Mouse (Mus musculus) spleen, postnatal 10 days (tissue): ENCODE results near the gene Stk11ip.

Experiments used
- DNase-seq, 2 experiments: peaks; one replicate each; pipeline ENCODE4 v3.0.0; 2021 to 2022; ENCODE audit warnings: low spot score in 2 of 2

Gene Stk11ip

GRCm38 (mm10) chr1:75521321-75522031 is at the start of gene Stk11ip:
Stk11ip (plus strand) TSS chr1:75521529.
- peak; percentile 83 to 94 for DNase-seq

DNA sequence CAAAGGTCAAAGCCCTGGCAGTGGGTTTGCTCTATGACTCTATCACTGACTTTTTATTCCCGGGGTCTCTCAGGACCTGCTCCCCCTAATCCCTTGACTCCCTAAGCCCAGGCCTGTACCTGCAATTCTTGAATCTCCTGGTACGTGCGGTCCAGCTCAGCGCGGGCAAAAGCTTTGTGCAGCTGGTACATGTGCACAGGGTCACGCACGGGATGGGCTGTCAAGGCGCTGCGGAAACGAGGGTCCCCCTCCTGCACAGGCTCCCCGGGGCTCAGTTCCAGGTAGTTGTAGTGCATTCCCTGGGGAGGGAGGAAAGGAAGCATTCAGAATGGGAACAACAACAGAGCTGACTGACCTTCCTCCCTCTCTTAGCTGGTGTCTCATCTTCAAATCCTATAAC is 44.9 kb upstream of the Stk11ip start:
- DNase-seq = no peak

DNA sequence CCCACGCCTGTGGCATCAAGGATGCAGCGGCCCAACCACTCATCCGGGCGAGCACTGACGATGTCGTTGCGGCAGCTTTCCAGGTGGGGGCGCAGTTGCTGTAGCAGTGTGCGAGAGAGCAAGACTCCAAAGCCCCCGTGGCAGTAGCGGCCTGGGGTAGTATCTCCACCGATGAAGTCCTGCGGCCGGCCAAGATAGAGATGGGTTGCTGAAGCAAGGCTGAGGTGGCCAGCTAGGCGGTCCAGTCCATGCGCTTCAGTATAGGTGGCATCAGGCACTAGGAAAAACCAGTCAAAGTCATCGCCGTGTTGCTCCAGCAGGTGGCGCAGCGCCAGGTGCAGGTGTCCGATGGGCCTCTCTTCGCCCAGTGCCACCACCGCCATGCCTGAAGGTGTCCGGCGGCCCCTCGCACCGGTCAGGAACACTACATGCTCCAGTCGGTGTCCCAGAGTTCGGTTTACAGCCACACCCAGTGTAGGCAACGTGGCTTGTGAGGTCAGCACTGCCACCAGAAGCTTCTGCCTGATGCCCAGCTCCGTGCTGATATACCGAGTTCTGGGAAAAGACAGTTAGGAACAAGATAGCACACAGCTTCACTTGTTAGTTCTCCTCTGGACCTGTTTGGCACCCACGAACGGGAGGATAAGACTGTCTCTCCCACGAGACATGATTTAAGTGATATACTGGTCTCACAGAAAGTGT is 43.9 kb upstream of the Stk11ip start:
- peak; percentile 75 to 85 for DNase-seq

GRCm38 (mm10) chr1:75477966-75478290 is 43.4 kb upstream of the Stk11ip start:
- DNase-seq = no peak

DNA sequence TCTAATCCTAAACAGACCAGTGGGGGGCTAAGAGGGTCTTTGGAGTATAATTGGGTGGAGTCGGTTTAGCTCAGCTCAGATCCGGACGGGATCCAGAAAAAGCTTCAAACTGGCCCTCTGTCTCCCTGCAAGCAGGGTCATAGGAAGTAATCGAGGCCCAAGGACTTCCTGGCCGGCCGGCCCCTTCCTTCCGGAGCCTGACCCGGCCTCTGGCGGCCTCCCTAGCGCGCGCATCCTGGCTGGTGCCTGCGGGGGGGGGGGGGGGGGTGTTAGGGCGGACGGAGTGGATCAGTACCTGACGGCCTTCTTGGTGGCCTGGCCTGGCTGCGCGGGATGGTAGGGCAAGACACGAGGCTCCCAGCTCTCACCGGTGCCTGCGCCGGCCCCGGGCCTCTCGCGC is 42.8 kb upstream of the Stk11ip start:
- no peak for DNase-seq

DNA sequence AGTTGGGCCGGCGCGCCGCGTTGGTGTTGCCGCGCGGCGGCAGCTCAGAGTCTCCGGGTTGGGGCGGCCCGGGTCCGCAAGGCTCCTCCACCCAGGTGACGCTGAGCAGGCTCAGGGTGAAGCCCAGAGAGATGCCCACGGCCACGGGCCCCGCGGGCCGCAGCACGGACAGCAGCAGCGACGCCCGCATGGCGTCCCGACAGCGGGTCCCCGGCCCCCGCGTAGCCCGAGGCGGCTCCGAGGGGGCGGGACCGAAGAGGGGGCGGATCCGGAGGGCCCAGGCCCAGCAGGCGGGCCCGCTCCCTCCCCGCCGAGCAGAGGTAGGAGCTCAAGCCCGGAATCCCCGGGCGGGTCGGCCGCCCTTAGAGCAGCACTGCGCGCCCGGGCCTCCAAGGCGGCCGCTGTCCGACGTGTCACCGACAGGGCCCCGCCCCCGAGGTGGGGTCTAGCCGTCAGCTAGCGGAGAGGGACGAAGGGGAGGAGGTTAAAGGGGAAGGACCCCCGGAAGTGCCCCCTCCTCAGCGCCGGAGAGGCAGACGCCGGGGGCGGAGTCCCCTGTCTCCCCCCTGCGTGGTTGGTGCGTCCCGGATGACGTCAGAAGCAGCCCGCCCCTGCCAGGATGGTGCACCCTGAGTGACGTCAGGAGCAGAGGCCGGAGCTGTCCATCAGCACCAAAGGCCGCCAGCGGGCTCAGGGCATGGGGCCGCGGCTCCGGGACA is 42.3 kb upstream of the Stk11ip start, which contains the start of the genes Chpf and Tmem198:
Chpf (minus strand) TSS at position 392 of the 719 bp plus-strand sequence.
Tmem198 (plus strand) TSS at position 617 of the 719 bp plus-strand sequence.
- peak; percentile 82 to 91 for DNase-seq

DNA sequence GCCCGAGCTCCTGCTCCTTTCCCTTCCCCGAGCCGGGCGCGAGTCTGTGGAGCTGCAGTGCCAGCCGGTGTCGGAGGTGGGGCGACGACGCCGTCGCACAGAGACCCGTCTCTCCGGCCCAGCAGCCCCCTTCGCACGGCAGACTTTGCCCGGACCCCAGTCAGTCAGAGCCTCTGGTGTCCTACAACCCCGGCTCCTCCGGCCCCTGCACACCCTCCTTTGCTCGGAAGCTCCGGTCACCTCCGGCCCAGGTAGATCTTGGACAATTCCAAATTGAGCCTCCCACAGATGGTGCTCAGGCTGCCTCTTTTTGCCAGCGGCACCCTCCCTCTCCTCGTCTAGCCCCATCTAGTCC is 41.7 kb upstream of the Stk11ip start:
- DNase-seq = no peak

DNA sequence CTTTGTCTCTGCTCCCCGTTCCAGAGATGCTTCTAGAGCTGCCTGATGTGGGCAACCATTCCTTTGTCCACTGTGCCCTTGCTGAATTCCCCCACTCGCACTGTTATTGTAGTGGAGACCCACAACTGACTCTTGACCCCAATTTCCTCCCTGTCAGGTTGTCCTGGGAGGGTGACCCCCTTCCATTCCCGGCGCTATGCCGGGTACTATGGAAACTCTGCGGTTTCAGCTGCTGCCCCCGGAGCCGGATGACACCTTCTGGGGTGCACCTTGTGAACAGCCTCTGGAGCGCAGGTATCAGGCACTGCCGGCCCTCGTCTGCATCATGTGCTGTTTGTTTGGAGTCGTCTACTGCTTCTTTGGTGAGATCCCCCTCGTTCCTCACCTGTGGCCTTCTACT is 41.3 kb upstream of the Stk11ip start:
- no peak for DNase-seq

DNA sequence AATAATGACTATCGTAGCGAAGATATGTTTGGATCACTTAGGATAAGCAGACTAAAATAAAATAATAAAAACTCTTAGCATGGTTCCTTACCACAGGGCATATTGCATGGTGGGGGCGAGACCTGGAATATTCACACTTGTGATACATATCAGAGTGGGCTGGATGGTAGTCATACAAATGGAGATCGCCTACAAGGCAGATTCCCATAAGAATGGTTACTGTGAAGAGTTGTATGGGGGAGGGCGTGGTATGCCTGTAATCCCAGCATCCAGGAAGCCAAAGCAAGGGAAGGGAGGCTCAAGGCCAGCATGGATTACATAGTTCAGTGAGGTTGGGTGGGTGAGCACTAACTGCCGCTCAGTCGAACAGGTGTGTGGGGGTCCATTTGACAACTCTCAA is 40.6 kb upstream of the Stk11ip start:
- DNase-seq = no peak

- no peak for DNase-seq
These were observed 34.8 kb upstream of the Stk11ip start for GRCm38 (mm10) chr1:75486561-75486960.

DNA sequence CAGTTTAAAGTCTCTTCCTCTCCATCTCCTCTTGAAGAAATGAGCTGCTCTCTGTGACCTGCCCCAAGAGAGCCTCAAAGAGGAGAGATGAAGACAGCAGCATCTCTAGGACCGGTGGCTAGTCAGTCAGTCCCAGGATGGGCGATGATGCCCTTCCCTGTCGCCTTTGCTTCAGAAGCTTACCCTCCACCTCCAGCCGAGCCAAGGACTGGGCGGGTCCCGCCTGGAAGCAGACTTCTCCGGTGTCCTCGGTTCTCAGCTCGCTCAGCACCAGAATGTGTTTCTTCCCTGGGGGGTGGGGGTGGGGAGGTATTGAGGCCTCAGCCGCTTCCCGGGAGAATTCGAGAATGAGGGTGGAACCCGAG is 34.3 kb upstream of the Stk11ip start:
- no peak for DNase-seq

- peak in 1 of 2 experiments; percentile 54 for DNase-seq
These were observed 33.7 kb upstream of the Stk11ip start for GRCm38 (mm10) chr1:75487405-75488161.

GRCm38 (mm10) chr1:75490785-75491551 is 30.4 kb upstream of the Stk11ip start:
- DNase-seq = no peak

DNA sequence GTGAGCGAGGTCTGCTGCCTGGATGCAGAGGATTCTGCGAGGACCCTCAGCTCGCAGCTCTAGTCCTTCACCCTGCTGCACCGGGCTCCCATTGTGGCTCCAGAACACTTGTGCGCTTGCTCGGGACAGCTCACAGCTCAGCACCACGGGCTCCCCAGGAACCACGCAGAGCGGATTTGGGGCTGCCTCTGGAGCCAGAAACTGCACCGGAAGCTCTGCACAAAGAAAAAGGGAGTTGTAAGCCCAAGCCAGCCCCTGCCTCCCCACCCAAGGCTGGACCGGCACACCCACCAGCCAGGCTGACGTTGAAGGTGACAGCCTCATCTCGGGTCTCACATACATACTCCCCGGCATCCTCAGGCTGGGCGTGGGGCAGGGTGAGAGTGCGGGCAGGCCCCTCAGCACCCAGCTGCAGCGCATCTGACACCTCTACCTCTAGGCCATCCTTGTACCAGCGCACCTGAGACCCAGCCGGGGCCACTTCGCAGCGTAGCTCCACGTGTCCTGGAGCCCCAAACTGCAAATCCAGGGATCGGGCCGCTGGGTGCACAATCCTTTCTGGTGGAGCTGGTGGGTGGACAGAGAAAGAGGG is 28.7 kb upstream of the Stk11ip start:
- DNase-seq = no peak

DNA sequence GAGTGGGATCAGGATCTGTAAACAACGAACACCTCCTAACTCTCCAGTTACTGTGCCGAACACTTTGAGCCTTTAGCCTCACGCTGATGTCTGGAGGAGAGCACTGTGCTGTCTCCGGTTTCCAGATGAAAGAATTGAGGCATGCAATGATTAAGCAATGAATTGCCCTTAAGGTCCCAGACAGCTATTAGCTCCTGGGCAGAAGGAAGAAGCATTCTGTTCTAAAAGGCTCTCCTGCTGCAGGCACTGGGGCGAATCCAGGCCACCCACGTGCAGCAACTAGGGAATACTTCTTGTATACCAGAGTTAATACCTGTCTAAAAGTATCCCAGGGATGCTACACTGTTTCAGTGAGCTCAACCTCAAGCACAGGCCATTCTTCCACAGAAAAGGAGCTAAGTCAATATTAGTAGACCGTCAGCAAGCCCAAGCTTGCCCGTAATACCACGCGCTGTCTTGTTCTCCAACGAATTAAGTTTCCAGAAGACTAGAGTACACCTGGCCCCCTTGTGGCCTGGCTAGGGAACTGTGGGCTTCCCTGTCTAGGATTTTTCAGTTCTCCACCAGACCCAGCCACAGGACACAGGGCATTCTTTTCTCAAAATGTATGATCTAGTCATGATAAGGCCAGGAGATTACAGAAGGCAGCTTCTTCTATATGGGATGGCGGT is 26.3 kb upstream of the Stk11ip start:
- DNase-seq = no peak

GRCm38 (mm10) chr1:75498897-75499296 is 22.4 kb upstream of the Stk11ip start:
- DNase-seq = no peak

- no peak for DNase-seq
These were observed 21.9 kb upstream of the Stk11ip start for GRCm38 (mm10) chr1:75499441-75499840.

DNA sequence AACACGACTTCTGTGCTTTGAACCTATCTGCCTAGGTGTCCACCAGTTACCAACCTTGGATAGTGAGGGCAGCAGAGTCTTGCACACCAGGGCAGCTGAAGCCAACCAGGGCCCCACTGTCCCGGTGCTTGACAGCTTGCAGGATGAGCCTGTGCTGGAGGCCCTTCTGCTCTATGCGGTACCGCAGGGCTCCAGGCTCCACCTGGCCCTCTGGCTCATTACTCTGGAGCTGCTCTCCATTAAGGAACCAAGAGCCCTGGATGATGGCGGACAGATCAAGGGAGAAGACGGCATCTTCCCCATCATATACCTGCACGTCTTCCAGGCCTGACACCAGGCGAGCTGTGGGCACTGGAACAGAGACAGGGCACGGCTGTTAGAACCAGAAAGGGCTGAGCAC is 19.4 kb upstream of the Stk11ip start:
- DNase-seq = no peak

- no peak for DNase-seq
These were observed 18.2 kb upstream of the Stk11ip start for GRCm38 (mm10) chr1:75502945-75503650.

- no peak for DNase-seq
These were observed 17.7 kb upstream of the Stk11ip start for GRCm38 (mm10) chr1:75503651-75503980.
